Mouse (Mus musculus) heart, embryonic 14.5 days (tissue): ENCODE data around the gene Ripor3. TPM values are rescaled to one million over a fixed set of nuclear protein-coding genes. Genes with fewer than 3 reads are reported as not detected.

Source experiments
- ATAC-seq: fragments of 200-750 bp; cut with Nextera tagmentation; 2 replicates; pipeline ENCODE4 v1.8.0; 2017; ENCODE audit warnings: low read depth, moderate TSS enrichment; ENCODE audit not compliant: insufficient number of reproducible peaks, insufficient read depth, low FRiP score
- H3K27ac ChIP-seq, 2 experiments: fragments of 200-500 bp in 1 of 2; fragments of 300-500 bp in 1 of 2; sonication (generic) in 1 of 2; replicated peaks in 1 of 2; 2 replicates each; pipeline ENCODE4 v1.5.1; 2012 to 2014; ENCODE audit warnings: low read depth in 2 of 2, low read length in 2 of 2, control low read depth in 1 of 2, mild to moderate bottlenecking in 1 of 2, mixed read lengths in 1 of 2; ENCODE audit not compliant: control insufficient read depth in 1 of 2, insufficient read depth in 1 of 2
- H3K27me3 ChIP-seq: fragments of 300-500 bp; sonication (generic); 2 replicates; pipeline ENCODE4 v1.6.1; 2014; ENCODE audit warnings: mild to moderate bottlenecking, low read length, control low read depth; ENCODE audit not compliant: control insufficient read depth, insufficient read depth
- H3K36me3 ChIP-seq: fragments of 300-500 bp; sonication (generic); 2 replicates; pipeline ENCODE4 v1.6.1; 2014; ENCODE audit warnings: mild to moderate bottlenecking, control low read depth, low read length, mixed read lengths; ENCODE audit not compliant: control insufficient read depth, insufficient read depth
- H3K4me1 ChIP-seq, 2 experiments: fragments of 200-500 bp in 1 of 2; fragments of 300-500 bp in 1 of 2; sonication (generic) in 1 of 2; 2 replicates each; pipeline ENCODE4 v1.6.1; 2012 to 2014; ENCODE audit warnings: low read length in 2 of 2, control low read depth in 1 of 2, mixed read lengths in 1 of 2; ENCODE audit not compliant: control insufficient read depth in 2 of 2, insufficient read depth in 2 of 2
- H3K4me2 ChIP-seq: fragments of 300-500 bp; sonication (generic); 2 replicates; pipeline ENCODE4 v1.6.1; 2014; ENCODE audit warnings: mild to moderate bottlenecking, low read length
- H3K4me3 ChIP-seq, 2 experiments: fragments of 200-500 bp in 1 of 2; fragments of 300-500 bp in 1 of 2; sonication (generic) in 1 of 2; 2 replicates each; pipeline ENCODE4 v1.5.1; 2012 to 2014; ENCODE audit warnings: low read length in 2 of 2, mild to moderate bottlenecking in 2 of 2, control low read depth in 1 of 2, low read depth in 1 of 2, moderate library complexity in 1 of 2; ENCODE audit not compliant: control insufficient read depth in 1 of 2, insufficient read depth in 1 of 2
- H3K9ac ChIP-seq: fragments of 300-500 bp; sonication (generic); 2 replicates; pipeline ENCODE4 v1.6.1; 2014; ENCODE audit warnings: mild to moderate bottlenecking, low read length
- H3K9me3 ChIP-seq: fragments of 300-500 bp; sonication (generic); 2 replicates; pipeline ENCODE4 v1.6.1; 2016; ENCODE audit warnings: low read length, control low read depth; ENCODE audit not compliant: control insufficient read depth
- WGBS: fragments of 180-500 bp; shearing (Covaris S2); extraction: QIAGEN DNeasy Blood & Tissue Kit; methylation state at CpG from one replicate; pipeline ENCODE4 v1.1.7; 2014; 5-methylcytosine and 5-hydroxymethylcytosine counted together
- polyA plus RNA-seq: library from polyadenylated mRNA; unstranded; fragments of >200 nt; fragmentation: Nextera tagmentation; extraction: Ambion mirVana; gene quantifications from 2 replicates; pipeline ENCODE4 v1.2.1, GENCODE M21; 2014

The Ripor3 gene
- polyA plus RNA-seq, 1 experiment from 2014 or later = 1.00 TPM

DNA sequence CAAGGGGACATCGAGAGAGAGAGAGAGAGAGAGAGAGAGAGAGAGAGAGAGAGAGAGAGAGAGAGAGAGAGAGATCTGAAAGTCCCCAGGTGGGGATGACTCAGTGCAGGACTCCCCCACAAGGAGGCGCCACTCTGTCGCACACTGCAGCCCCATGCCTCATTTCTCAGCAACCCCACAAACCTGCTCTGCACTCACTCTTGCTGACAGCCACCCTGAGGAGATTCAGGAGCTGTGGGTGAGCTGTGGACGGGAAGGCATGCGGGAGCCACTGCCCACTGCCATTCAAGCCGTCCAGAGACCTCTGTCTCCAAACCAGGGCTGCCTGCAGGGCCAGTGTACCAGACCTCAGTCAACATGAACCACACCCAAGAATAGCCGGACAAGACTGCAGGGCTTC is 23.7 kb downstream of the Ripor3 start:
- Histone ChIP-seq H3K4me3 (no peak overlapping the region), H3K27me3 (no peaks in the 10 kb centered on the region), H3K4me1 (peaks cover 20 to 29% of the 10 kb centered on the region in 2 experiments), H3K4me2 (no peak overlapping the region), H3K27ac (no peak overlapping the region), H3K36me3 (no peaks in the 10 kb centered on the region), H3K9ac (peak overlapping the region; percentile 25; the same call in 1 of the 2 replicates), H3K9me3 (no peaks in the 10 kb centered on the region)
- no peak for ATAC-seq
- 12% methylated on average over 7 of the region's 7 CpGs for WGBS

DNA sequence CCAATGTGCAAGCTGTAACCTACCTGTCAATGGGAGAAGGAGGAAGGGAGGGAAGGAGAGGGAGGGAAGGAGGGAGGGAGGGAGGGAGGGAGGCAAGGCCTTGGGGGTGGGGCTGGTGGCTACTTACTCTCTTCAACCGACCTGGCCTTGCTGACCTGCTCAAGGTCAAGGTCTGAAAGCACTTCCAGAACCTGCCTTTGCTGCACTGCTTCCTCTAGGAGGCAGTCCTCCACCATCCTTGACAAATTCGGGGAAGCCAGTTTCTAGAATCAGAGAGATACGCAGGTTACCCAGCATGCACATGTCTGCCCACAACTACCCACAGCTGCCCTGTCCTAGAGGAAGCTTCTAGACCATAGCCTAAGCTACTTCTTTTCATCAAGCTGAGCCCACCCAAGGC is 25.5 kb downstream of the Ripor3 start:
- Histone ChIP-seq H3K27ac (no peak overlapping the region), H3K4me3 (no peak overlapping the region), H3K4me1 (peaks cover 20 to 28% of the 10 kb centered on the region in 2 experiments), H3K36me3 (peaks cover 3% of the 10 kb centered on the region; the same call in 1 of the 2 replicates), H3K9ac (no peak overlapping the region), H3K9me3 (no peaks in the 10 kb centered on the region), H3K4me2 (no peak overlapping the region), H3K27me3 (no peaks in the 10 kb centered on the region)
- no peak for ATAC-seq
- WGBS = 39% methylated on average over 3 of the region's 3 CpGs

GRCm38 (mm10) chr2:167984371-167984770 is 26.0 kb downstream of the Ripor3 start:
- WGBS = 75% methylated on average over 5 of the region's 5 CpGs

DNA sequence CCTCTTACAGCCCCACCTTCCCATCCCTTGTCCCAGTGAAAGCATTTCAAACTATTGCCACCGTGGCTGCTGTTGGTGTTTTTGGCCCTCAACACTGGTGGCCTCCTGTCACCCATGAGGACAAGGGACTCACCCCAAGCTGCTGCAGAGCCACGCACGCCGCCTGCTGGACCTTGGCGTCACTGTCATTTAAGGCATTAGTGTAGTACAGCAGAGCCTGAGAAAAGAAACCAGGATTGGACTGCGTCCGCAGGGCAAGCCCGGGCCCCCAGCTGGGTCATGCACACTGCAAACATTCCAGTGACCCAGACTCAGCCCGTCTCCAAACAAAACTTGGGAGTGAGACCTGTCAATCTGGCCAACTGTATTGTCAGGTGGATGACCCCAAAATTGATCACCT is 27.8 kb downstream of the Ripor3 start:
- Histone ChIP-seq H3K9me3 (no peaks in the 10 kb centered on the region), H3K27me3 (no peaks in the 10 kb centered on the region), H3K4me2 (no peak overlapping the region), H3K9ac (no peak overlapping the region), H3K36me3 (peaks cover 26% of the 10 kb centered on the region), H3K4me3 (no peak overlapping the region), H3K4me1 (peaks cover 9 to 10% of the 10 kb centered on the region in 2 experiments), H3K27ac (no peak overlapping the region)
- WGBS = 51% methylated on average over 9 of the region's 9 CpGs
- no peak for ATAC-seq

More at GRCm38 (mm10) chr2:167984371-167984770, 26.0 kb downstream of the Ripor3 start:
- H3K9ac ChIP-seq = no peak overlapping the region
- no peak overlapping the region for H3K4me2 ChIP-seq
- H3K4me1 ChIP-seq = peaks cover 15 to 23% of the 10 kb centered on the region in 2 experiments
- no peak for ATAC-seq
- H3K9me3 ChIP-seq = no peaks in the 10 kb centered on the region
- no peaks in the 10 kb centered on the region for H3K27me3 ChIP-seq
- no peak overlapping the region for H3K4me3 ChIP-seq
- no peak overlapping the region for H3K27ac ChIP-seq
- peaks cover 9% of the 10 kb centered on the region for H3K36me3 ChIP-seq

DNA sequence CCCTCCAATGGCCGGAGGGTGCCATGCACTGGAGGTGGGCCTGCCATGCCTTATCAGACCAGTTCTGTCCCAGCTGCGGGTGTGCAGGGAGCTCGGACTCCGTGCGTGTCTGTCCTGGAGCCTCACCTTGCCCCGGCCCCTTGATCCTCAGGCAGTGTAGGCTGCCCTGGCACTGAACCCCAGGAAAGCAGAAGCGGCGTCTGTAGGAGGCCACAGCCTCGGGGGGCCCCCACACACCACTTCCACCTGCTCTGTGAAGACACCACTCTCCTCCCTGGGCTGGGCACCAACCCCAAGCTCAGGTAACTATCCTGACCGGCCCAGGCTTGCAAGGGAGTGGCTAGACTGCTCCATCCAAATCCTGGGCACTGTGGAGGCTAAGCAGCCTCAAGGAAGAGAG is 30.0 kb downstream of the Ripor3 start:
- Histone ChIP-seq H3K4me2 (no peak overlapping the region), H3K27me3 (no peaks in the 10 kb centered on the region), H3K4me3 (no peak overlapping the region), H3K27ac (no peak overlapping the region), H3K4me1 (peaks cover 0 to 2% of the 10 kb centered on the region in 2 experiments; a peak in 2 of 4 replicates), H3K36me3 (peaks cover 48% of the 10 kb centered on the region), H3K9ac (no peak overlapping the region), H3K9me3 (no peaks in the 10 kb centered on the region)
- 77% methylated on average over 10 of the region's 10 CpGs for WGBS
- ATAC-seq = no peak

GRCm38 (mm10) chr2:167978271-167978670 is 32.1 kb downstream of the Ripor3 start:
- WGBS = 79% methylated on average over 10 of the region's 10 CpGs
- H3K4me2 ChIP-seq = no peak overlapping the region
- no peaks in the 10 kb centered on the region for H3K27me3 ChIP-seq
- H3K4me3 ChIP-seq = no peak overlapping the region
- H3K9ac ChIP-seq = no peak overlapping the region
- H3K36me3 ChIP-seq = peaks cover 67% of the 10 kb centered on the region
- ATAC-seq = no peak
- H3K27ac ChIP-seq = no peak overlapping the region
- H3K4me1 ChIP-seq = peaks cover 7 to 9% of the 10 kb centered on the region in 2 experiments; a peak in 3 of 4 replicates
- H3K9me3 ChIP-seq = no peaks in the 10 kb centered on the region

DNA sequence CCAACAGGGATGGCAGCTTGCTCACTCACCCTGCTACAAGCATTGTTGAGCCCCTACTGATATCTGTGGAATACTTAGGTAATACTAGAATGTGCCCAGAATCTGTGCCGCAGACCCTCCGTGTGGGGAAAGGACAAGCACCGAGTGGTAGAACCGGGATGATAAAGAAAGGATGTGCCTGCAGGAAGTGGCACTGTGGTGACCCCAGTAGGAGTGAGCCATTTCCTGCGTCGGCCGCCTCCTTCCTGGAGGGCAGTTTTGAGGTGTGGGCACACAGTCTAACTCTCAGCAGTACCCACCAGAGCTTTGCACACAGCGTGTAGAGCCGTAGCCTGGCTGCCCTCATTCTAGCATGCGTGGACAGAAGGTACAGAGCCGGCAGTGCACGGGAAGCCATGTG is 34.7 kb downstream of the Ripor3 start:
- Histone ChIP-seq H3K4me1 (peaks cover 22% of the 10 kb centered on the region in 2 experiments), H3K9ac (no peak overlapping the region), H3K4me3 (no peak overlapping the region), H3K27ac (no peak overlapping the region), H3K9me3 (no peaks in the 10 kb centered on the region), H3K27me3 (no peaks in the 10 kb centered on the region), H3K4me2 (no peak overlapping the region), H3K36me3 (peaks cover 84% of the 10 kb centered on the region)
- no peak for ATAC-seq
- WGBS = 67% methylated on average over 12 of the region's 12 CpGs

- 0% methylated on average over 1 of the region's 1 CpGs for WGBS
- ATAC-seq = no peak
- H3K9ac ChIP-seq = peak overlapping the region; percentile 48
- peak overlapping the region in 1 of 2 experiments; percentile 53; a peak in 3 of 4 replicates for H3K27ac ChIP-seq
- no peaks in the 10 kb centered on the region for H3K27me3 ChIP-seq
- H3K4me1 ChIP-seq = peaks cover 22% of the 10 kb centered on the region in 2 experiments
- H3K9me3 ChIP-seq = no peaks in the 10 kb centered on the region
- peaks cover 88% of the 10 kb centered on the region for H3K36me3 ChIP-seq
- no peak overlapping the region for H3K4me2 ChIP-seq
- H3K4me3 ChIP-seq = no peak overlapping the region
These were observed 37.6 kb downstream of the Ripor3 start for GRCm38 (mm10) chr2:167972809-167973208.
